In genomic region chr4:139007353-139007752, GRCm38 (mm10) we compare ENCODE assay signal across 10 mouse cellular contexts. TPM values are rescaled to one million over a fixed set of nuclear protein-coding genes. Genes with fewer than 3 reads are reported as not detected.
"Had no signal": no experiment of that assay in that cellular context is flagged by ENCODE, and none has a peak within 500 bp of the region (broad histone marks: within the 10 kb centered on the region; RNA-seq: fewer than 3 reads in every experiment).

No protein-coding gene starts in this region.

- ATAC-seq: midbrain, embryonic 16.5 days had no signal

- H3K4me1 ChIP-seq: limb, embryonic 12.5 days had no signal

- H3K36me3 ChIP-seq: limb, embryonic 12.5 days; midbrain, embryonic 12.5 days; neural tube, embryonic 13.5 days had no signal

- H3K27ac ChIP-seq: left cerebral cortex, adult 2 months; limb, embryonic 12.5 days; liver, embryonic 14.5 days; midbrain, embryonic 12.5 days had no signal

- H3K9ac ChIP-seq: limb, embryonic 12.5 days; liver, embryonic 14.5 days; midbrain, embryonic 12.5 days; neural tube, embryonic 13.5 days had no signal

- H3K4me2 ChIP-seq: limb, embryonic 12.5 days; midbrain, embryonic 12.5 days; neural tube, embryonic 13.5 days had no signal

- H3K9me3 ChIP-seq: limb, embryonic 12.5 days; midbrain, embryonic 12.5 days; neural tube, embryonic 13.5 days had no signal

- H3K4me3 ChIP-seq: left cerebral cortex, adult 2 months; limb, embryonic 12.5 days; midbrain, embryonic 12.5 days; neural tube, embryonic 13.5 days had no signal

- DNase-seq: kidney, postnatal 25 days; retina, postnatal 1 day; right cerebral cortex, postnatal 4 days; thymus, postnatal 4 days had no signal

- H3K27me3 ChIP-seq: limb, embryonic 12.5 days; midbrain, embryonic 12.5 days; neural tube, embryonic 13.5 days had no signal

RNA-seq across cellular contexts. Expression of gene Rnf186, which starts 40.4 kb away (rescaled TPM):
- polyA plus RNA-seq: limb, embryonic 12.5 days; midbrain, embryonic 12.5 days; midbrain, embryonic 16.5 days; neural tube, embryonic 13.5 days had no signal
